Mouse (Mus musculus) CH12.LX (cell line): Measurements from ENCODE around the gene Chid1.
A peak's percentile ranks its signal among the peaks of the same experiment; 100 is the strongest.

ENCODE experiments used
- CTCF ChIP-seq, 2 experiments: IDR thresholded peaks in 1 of 2; conservative IDR thresholded peaks in 1 of 2; 2 replicates each; pipeline ENCODE4 v1.5.1; 2011 to 2012; ENCODE audit warnings: low read depth in 2 of 2, low read length in 2 of 2, improper control_type of control experiment in 1 of 2, inconsistent platforms in 1 of 2, mild to moderate bottlenecking in 1 of 2, moderate library complexity in 1 of 2
- E2F4 ChIP-seq: IDR thresholded peaks from 2 replicates; pipeline ENCODE4 v1.6.1; 2011; ENCODE audit warnings: low read depth, low read length, improper control_type of control experiment; ENCODE audit not compliant: insufficient replicate concordance
- ELF1 ChIP-seq: IDR thresholded peaks from 2 replicates; pipeline ENCODE4 v1.6.1; 2014; ENCODE audit warnings: low read depth, mild to moderate bottlenecking, inconsistent platforms, low read length, improper control_type of control experiment
- EP300 ChIP-seq: IDR thresholded peaks from 2 replicates; pipeline ENCODE4 v1.6.1; 2011; ENCODE audit warnings: low read length, improper control_type of control experiment
- ETS1 ChIP-seq: conservative IDR thresholded peaks from 2 replicates; pipeline ENCODE4 v1.6.1; 2012; ENCODE audit warnings: low read depth, mild to moderate bottlenecking, inconsistent platforms, low read length, improper control_type of control experiment, moderate library complexity
- HCFC1 ChIP-seq: IDR thresholded peaks from 2 replicates; pipeline ENCODE4 v1.6.1; 2012; ENCODE audit warnings: low read depth, mild to moderate bottlenecking, inconsistent platforms, low read length, improper control_type of control experiment
- KAT2A ChIP-seq: IDR thresholded peaks from 2 replicates; pipeline ENCODE4 v1.6.1; 2012; ENCODE audit warnings: low read length, improper control_type of control experiment, inconsistent platforms; ENCODE audit not compliant: insufficient replicate concordance
- PAX5 ChIP-seq: IDR thresholded peaks from 2 replicates; pipeline ENCODE4 v1.6.1; 2012; ENCODE audit warnings: low read length, inconsistent platforms, mixed read lengths
- POLR2A ChIP-seq: IDR thresholded peaks from 2 replicates; pipeline ENCODE4 v1.6.1; 2011; ENCODE audit warnings: low read depth, mild to moderate bottlenecking, improper control_type of control experiment, low read length
- POLR2AphosphoS2 ChIP-seq: IDR thresholded peaks from 2 replicates; pipeline ENCODE4 v1.6.1; 2011; ENCODE audit warnings: low read depth, low read length, improper control_type of control experiment
- TBP ChIP-seq: conservative IDR thresholded peaks from 2 replicates; pipeline ENCODE4 v1.6.1; 2011; ENCODE audit warnings: low read depth, low read length, improper control_type of control experiment
- USF1 ChIP-seq: IDR thresholded peaks from 2 replicates; pipeline ENCODE4 v1.6.1; 2014; ENCODE audit warnings: low read depth, mild to moderate bottlenecking, inconsistent platforms, low read length, improper control_type of control experiment
- ZNF384 ChIP-seq: IDR thresholded peaks from 2 replicates; pipeline ENCODE4 v1.6.1; 2012; ENCODE audit warnings: low read depth, low read length, improper control_type of control experiment, inconsistent platforms

DNA sequence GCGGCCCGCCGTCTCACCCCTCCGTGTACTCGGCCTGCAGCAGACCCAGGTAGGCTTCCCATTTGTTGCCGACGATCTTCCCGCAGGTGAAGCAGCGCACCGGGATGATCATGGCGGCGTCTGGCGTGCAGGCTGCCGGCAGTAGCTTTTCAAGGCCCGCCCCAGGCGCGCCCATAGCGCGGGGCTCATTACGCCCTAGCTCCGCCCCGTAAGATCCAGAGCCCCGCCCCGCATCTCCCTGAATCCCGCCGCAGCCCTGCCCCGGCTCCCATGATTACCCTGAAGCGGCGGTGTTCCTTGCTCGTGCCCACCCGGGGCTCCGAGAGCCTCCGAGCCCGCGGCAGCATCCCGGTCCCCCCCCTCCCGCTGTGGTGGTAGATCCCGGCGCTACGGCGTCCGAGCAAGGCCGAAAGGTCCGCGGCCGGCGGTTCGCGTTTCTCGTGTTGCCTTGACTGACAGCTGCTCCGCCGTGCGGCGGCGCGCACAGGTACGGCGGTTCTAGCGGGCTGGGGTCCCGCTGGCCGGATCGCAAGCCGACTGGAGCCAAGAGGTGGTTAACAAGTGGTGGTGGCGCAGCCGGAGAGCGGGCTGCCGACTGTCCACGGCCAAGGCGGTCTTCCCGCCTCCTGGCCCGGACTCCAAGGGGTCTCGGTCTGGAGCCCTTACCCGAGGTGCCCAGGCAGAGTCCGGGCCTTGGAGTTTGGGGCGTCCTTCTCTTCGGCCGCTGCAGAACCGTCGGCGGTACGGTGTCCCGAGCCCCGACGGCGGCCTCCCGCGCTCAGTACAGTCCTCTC, 64.4 kb downstream of the Chid1 start, which contains the start of the genes Polr2l and Tspan4:
- TF ChIP-seq CTCF (conservative IDR thresholded peaks at IDR 0.05 in 1 of 2, IDR thresholded peaks at IDR 0.05 in 1 of 2; ENCODE audit: low read depth in 2 of 2, low read length in 2 of 2) (no peak), EP300 (no peak), USF1 (no peak), POLR2AphosphoS2 (no peak), PAX5 (no peak), ETS1 (no peak), TBP (no peak), E2F4 (no peak), KAT2A (peak; percentile 71; the same call in 1 of the 2 replicates), ELF1 (peak; percentile 74), HCFC1 (peak; percentile 89), POLR2A (peak; percentile 88), ZNF384 (no peak)
